Mouse (Mus musculus) forebrain, embryonic 11.5 days (tissue): ENCODE measurements around the gene Cd81. TPM values are rescaled to one million over a fixed set of nuclear protein-coding genes. Genes with fewer than 3 reads are reported as not detected.

Experiments
- ATAC-seq: fragments of 200-750 bp; cut with Nextera tagmentation; replicated peaks from 2 replicates; pipeline ENCODE4 v1.8.0; 2017; ENCODE audit warnings: moderate TSS enrichment; ENCODE audit not compliant: low FRiP score
- DNase-seq: peaks from one replicate; pipeline ENCODE4 v3.0.0-alpha.2; 2017; ENCODE audit warnings: low spot score
- H3K27ac ChIP-seq: fragments of 300-500 bp; sonication (generic); 2 replicates; pipeline ENCODE4 v1.5.1; 2014; ENCODE audit warnings: low read depth, low read length
- H3K27me3 ChIP-seq: fragments of 300-500 bp; sonication (generic); 2 replicates; pipeline ENCODE4 v1.6.1; 2014; ENCODE audit warnings: mild to moderate bottlenecking, low read length, mixed read lengths; ENCODE audit not compliant: control insufficient read depth, insufficient read depth
- H3K36me3 ChIP-seq: fragments of 300-500 bp; sonication (generic); 2 replicates; pipeline ENCODE4 v1.6.1; 2014; ENCODE audit warnings: mild to moderate bottlenecking, low read length, moderate library complexity, mixed read lengths; ENCODE audit not compliant: control insufficient read depth, insufficient read depth
- H3K4me1 ChIP-seq: fragments of 300-500 bp; sonication (generic); replicated peaks from 2 replicates; pipeline ENCODE4 v1.6.1; 2014; ENCODE audit warnings: low read length, mixed read lengths; ENCODE audit not compliant: control insufficient read depth, insufficient read depth
- H3K4me2 ChIP-seq: fragments of 300-500 bp; sonication (generic); 2 replicates; pipeline ENCODE4 v1.6.1; 2014; ENCODE audit warnings: low read depth, mild to moderate bottlenecking, low read length, moderate library complexity, mixed read lengths; ENCODE audit not compliant: severe bottlenecking
- H3K4me3 ChIP-seq: fragments of 300-500 bp; sonication (generic); 2 replicates; pipeline ENCODE4 v1.5.1; 2014; ENCODE audit warnings: low read depth, low read length
- H3K9ac ChIP-seq: fragments of 300-500 bp; sonication (generic); 2 replicates; pipeline ENCODE4 v1.6.1; 2014; ENCODE audit warnings: low read length
- H3K9me3 ChIP-seq: fragments of 300-500 bp; sonication (generic); 2 replicates; pipeline ENCODE4 v1.6.1; 2016; ENCODE audit warnings: low read length, mixed read lengths; ENCODE audit not compliant: control insufficient read depth
- WGBS: fragments of 180-500 bp; shearing (Covaris S2); extraction: QIAGEN DNeasy Blood & Tissue Kit; methylation state at CpG from one replicate; pipeline ENCODE4 v1.1.7; 2014; 5-methylcytosine and 5-hydroxymethylcytosine counted together
- polyA plus RNA-seq: library from polyadenylated mRNA; unstranded; fragments of >200 nt; fragmentation: Nextera tagmentation; extraction: Ambion mirVana; gene quantifications from 2 replicates; pipeline ENCODE4 v1.2.1, GENCODE M21; 2014

Cd81 gene
- polyA plus RNA-seq, 1 experiment from 2014 or later = 216 TPM

DNA sequence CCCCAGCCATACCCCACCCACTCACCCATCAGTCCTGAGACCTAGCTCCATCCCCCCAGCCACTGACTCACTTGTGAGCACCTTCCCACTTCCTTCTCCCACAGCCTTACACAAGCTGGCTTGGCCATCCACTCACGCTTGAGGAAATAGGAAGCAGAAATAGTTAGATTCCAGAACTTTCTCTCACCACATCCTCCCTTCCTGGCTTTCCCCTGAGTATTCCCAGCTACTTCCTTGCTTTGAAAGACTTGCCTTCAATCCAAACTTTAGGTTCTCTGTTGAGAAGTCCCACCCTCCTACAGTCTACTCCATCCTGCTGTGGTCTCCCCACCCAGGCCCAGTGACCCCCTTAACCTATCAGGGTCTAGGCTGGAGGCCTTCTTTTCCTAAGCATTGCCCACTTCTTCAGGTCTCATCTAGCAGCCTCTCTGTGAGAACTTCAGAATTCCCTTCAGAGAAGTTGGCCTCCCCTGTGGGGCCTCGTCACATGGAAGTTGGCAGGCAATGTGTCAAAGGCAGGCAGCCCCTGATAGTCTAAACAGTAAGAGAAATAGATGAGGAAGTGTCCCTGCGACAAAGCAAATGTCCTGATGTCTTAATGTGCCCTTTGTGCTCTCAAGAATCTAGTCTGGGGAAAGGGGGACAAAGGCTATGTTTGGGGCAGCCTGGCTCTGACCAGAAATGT is 11.3 kb upstream of the Cd81 start:
- Histone ChIP-seq H3K4me2 (no peak overlapping the region), H3K9ac (no peak overlapping the region), H3K4me3 (no peak overlapping the region), H3K27me3 (no peaks in the 10 kb centered on the region), H3K27ac (no peak overlapping the region), H3K4me1 (no peaks in the 10 kb centered on the region), H3K9me3 (no peaks in the 10 kb centered on the region), H3K36me3 (no peaks in the 10 kb centered on the region)
- no peak for ATAC-seq
- DNase-seq = no peak
- 90% methylated on average over 3 of the region's 3 CpGs for WGBS

DNA sequence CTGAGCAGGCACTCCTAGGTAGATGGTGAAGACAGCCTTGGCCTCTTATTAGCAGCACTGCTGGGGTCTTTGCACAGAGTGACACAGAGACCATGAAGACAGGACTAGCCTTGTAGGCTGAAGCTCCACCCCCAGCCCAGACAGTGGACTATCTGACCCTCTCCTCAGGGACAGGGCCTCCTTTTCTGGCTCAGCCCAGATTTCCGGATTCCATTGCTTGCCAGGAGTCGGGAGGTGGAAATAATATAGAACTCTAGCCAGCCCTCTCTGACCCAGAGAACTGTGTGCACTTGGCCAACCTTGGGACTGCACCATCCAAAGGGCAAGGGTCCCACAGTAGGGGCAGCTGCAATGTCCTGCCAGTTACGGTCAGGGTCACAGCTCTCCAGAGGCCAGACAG is 10.4 kb upstream of the Cd81 start:
- H3K4me1 ChIP-seq = no peaks in the 10 kb centered on the region
- H3K4me3 ChIP-seq = no peak overlapping the region
- no peaks in the 10 kb centered on the region for H3K27me3 ChIP-seq
- no peak overlapping the region for H3K27ac ChIP-seq
- H3K9ac ChIP-seq = no peak overlapping the region
- WGBS = 74% methylated on average over 3 of the region's 3 CpGs
- H3K36me3 ChIP-seq = no peaks in the 10 kb centered on the region
- no peaks in the 10 kb centered on the region for H3K9me3 ChIP-seq
- ATAC-seq = no peak
- H3K4me2 ChIP-seq = no peak overlapping the region
- DNase-seq = no peak

- 93% methylated on average over 3 of the region's 3 CpGs for WGBS
- ATAC-seq = no peak
- H3K36me3 ChIP-seq = no peaks in the 10 kb centered on the region
Observed at GRCm38 (mm10) chr7:143042897-143043300, 9.6 kb upstream of the Cd81 start.

GRCm38 (mm10) chr7:143044049-143044825 is 8.3 kb upstream of the Cd81 start:
- 92% methylated on average over 2 of the region's 2 CpGs for WGBS
- no peak for DNase-seq
- H3K36me3 ChIP-seq = no peaks in the 10 kb centered on the region
- H3K4me3 ChIP-seq = no peak overlapping the region
- no peak for ATAC-seq
- no peaks in the 10 kb centered on the region for H3K9me3 ChIP-seq
- no peak overlapping the region for H3K27ac ChIP-seq
- H3K9ac ChIP-seq = no peak overlapping the region
- no peak overlapping the region for H3K4me2 ChIP-seq
- no peaks in the 10 kb centered on the region for H3K27me3 ChIP-seq
- H3K4me1 ChIP-seq = no peaks in the 10 kb centered on the region

More at GRCm38 (mm10) chr7:143042897-143043300, 9.6 kb upstream of the Cd81 start:
- no peak for DNase-seq
- Histone ChIP-seq H3K4me2 (no peak overlapping the region), H3K9me3 (no peaks in the 10 kb centered on the region), H3K27me3 (no peaks in the 10 kb centered on the region), H3K9ac (no peak overlapping the region), H3K4me1 (no peaks in the 10 kb centered on the region), H3K27ac (no peak overlapping the region), H3K4me3 (no peak overlapping the region)

DNA sequence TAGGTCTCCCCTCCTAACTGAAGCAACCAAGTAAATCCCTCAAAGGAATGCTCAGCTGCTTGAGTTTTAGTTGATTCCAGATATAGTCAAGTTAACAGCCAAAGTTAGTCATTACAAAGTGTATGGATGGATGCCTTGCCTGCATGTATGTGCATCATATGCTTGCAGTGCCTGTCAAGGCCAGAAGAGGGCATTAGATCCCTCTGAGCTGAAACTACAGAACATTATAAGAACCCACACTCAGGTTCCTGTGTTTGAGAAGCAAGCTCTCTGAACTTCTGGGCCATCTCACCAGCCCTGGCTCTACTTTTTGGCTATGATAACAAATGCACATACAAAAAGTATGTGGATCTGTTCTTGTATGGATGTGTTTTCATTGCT is 7.7 kb upstream of the Cd81 start:
- Histone ChIP-seq H3K27me3 (no peaks in the 10 kb centered on the region), H3K9me3 (no peaks in the 10 kb centered on the region), H3K9ac (no peak overlapping the region), H3K27ac (no peak overlapping the region), H3K36me3 (no peaks in the 10 kb centered on the region), H3K4me2 (no peak overlapping the region), H3K4me1 (no peaks in the 10 kb centered on the region), H3K4me3 (no peak overlapping the region)
- DNase-seq (no peak), ATAC-seq (no peak)

- Histone ChIP-seq H3K4me3 (no peak overlapping the region), H3K4me2 (no peak overlapping the region), H3K36me3 (no peaks in the 10 kb centered on the region), H3K27ac (no peak overlapping the region), H3K4me1 (no peaks in the 10 kb centered on the region), H3K27me3 (no peaks in the 10 kb centered on the region), H3K9ac (no peak overlapping the region), H3K9me3 (no peaks in the 10 kb centered on the region)
- DNase-seq = no peak
- WGBS = 84% methylated on average over 7 of the region's 7 CpGs
- ATAC-seq = no peak
Observed at GRCm38 (mm10) chr7:143046358-143046757, 6.2 kb upstream of the Cd81 start.

DNA sequence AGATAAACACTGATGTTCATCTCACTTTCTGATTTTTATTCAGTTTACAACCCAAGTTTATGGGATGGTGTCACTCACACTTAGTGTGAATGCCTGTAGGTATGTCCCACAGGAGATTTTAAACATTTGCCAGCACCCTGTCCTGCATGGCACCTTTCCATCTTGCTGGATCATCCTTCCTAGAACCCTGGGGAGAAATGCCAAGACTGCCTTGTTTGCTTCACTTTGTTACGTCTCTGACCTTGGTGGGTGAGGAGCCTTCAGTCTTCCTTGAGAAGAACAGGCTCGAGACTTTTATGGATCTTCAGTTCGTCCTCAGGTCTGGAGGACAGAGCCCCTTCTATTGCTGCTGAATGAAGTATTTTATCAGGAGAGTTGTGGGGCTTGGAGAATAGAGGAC is 3.2 kb upstream of the Cd81 start:
- Histone ChIP-seq H3K27ac (no peak overlapping the region), H3K36me3 (no peaks in the 10 kb centered on the region), H3K4me2 (no peak overlapping the region), H3K9me3 (no peaks in the 10 kb centered on the region), H3K4me1 (peaks cover 8% of the 10 kb centered on the region; the same call in 1 of the 2 replicates), H3K9ac (no peak overlapping the region), H3K4me3 (no peak overlapping the region), H3K27me3 (no peaks in the 10 kb centered on the region)
- ATAC-seq (no peak), DNase-seq (no peak)
- WGBS = 90% methylated on average over 3 of the region's 3 CpGs

- ATAC-seq (no peak), DNase-seq (no peak)
- no peaks in the 10 kb centered on the region for H3K9me3 ChIP-seq
- H3K4me2 ChIP-seq = no peak overlapping the region
- H3K27me3 ChIP-seq = no peaks in the 10 kb centered on the region
- 95% methylated on average over 3 of the region's 3 CpGs for WGBS
- H3K27ac ChIP-seq = no peak overlapping the region
- no peak overlapping the region for H3K4me3 ChIP-seq
- no peaks in the 10 kb centered on the region for H3K36me3 ChIP-seq
- peaks cover 15% of the 10 kb centered on the region for H3K4me1 ChIP-seq
- H3K9ac ChIP-seq = no peak overlapping the region
Observed at GRCm38 (mm10) chr7:143049841-143050816, 2.4 kb upstream of the Cd81 start.
